Mouse (Mus musculus): ENCODE measurements around the gene Plxnc1. TPM values are rescaled to one million over a fixed set of nuclear protein-coding genes. Genes with fewer than 3 reads are reported as not detected.
A peak's percentile ranks its signal among the peaks of the same experiment; 100 is the strongest.

The Plxnc1 gene
- total RNA-seq, 2 experiments from 2014 or later = 58.4 to 67.3 TPM

DNA sequence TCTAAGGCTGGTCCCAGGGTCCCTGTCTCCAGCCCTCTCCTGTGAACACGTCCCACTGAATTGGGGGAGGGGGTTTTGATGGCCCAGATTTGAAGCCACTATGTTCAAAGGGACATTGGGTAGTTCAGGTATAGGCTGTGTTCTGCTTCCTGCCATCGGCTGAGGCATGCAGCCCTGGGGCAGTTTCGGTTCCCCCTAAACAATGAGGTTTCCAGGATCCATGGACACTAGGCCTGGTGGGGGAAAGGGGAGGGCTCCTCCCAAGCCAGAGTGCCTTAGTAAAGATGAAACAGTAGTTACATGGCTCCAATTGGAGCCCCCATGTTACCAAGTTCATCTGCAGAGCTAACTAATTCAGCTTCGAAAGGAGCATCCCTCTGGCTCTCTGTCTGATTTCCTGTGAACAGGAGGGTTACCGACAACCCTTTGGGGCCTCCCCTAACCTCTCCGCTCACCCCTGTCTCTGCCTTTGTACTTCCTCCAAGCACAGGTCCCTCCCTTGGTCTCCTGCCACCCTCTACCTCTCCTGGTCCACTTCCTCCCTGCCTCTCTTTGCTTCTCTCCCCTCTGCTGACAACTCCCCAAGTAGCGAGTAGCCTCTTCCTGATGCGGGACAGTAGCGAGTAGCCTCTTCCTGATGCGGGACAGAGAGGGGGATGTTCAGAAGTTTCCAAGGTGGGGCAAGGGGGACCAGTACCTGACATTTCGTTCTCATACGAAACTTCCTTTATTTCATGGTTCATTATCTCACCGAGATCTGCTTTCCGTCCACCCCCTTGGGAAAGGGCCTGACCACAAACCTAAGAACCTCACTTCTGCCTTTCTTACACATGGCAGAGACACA, 116.5 kb downstream of the Plxnc1 start:
- intact Hi-C loops (cut with DNase I) = no loop called here
- no peak for DNase-seq

DNA sequence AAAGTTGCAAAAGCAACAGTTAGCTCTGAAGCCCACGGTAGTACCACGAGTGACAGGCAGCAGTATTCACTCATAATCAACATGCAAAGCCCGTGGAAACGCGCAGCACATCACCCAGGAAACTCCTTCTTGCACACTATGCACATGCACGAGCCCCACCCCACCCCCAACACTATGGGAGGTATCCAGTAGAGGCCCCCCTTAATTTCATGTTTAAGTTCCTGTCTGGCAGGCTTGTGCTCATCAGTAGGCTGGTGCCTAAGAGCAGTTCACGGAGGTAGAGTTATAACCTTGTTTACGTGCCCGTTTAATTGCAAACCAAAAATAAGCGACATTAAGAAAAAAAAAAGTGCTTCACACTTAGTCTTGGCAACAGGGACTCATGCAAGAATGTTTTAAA, 117.3 kb downstream of the Plxnc1 start:
- intact Hi-C loops (cut with DNase I) = no loop called here
- DNase-seq = no peak

DNA sequence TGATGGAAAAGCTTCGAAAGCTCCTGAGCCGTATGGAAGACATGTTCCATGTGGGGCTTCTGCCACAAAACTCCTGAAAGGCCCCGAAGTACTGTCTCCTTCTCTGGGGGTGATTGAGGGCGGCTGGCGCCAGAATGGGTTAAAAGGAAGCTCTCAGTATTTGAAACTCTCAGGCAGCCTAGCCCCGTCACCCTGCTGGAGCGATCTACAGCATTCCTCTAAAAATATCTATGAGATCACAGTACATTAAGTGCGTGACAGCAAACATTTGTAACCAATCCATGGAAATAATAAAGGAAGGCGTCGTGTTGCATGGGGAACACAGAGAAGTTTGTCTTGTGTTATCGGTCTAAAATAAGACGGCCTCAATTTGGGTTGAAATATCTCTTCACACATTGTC, 118.2 kb downstream of the Plxnc1 start:
- intact Hi-C loops (cut with DNase I) = no loop called here
- DNase-seq = no peak

DNA sequence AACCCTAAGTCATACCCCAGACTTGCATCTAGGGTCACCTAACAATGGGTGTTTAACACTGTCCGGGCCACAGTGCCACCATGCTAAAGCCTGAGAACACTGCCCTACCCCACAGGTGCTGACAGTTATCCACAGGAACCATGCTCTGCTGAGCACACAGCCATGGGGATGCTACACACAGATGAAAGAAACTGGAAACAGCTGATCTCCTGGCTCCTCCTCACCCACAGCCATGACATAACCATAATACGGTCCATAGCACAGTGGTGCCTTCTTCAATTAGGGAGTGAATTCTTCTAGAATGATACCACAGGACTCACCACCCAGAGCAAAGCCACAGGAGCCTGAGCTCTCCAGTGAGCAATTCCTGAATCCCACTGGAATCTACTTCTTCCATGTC, 118.7 kb downstream of the Plxnc1 start:
- no peak for DNase-seq
- intact Hi-C loops (cut with DNase I) = no loop called here

DNA sequence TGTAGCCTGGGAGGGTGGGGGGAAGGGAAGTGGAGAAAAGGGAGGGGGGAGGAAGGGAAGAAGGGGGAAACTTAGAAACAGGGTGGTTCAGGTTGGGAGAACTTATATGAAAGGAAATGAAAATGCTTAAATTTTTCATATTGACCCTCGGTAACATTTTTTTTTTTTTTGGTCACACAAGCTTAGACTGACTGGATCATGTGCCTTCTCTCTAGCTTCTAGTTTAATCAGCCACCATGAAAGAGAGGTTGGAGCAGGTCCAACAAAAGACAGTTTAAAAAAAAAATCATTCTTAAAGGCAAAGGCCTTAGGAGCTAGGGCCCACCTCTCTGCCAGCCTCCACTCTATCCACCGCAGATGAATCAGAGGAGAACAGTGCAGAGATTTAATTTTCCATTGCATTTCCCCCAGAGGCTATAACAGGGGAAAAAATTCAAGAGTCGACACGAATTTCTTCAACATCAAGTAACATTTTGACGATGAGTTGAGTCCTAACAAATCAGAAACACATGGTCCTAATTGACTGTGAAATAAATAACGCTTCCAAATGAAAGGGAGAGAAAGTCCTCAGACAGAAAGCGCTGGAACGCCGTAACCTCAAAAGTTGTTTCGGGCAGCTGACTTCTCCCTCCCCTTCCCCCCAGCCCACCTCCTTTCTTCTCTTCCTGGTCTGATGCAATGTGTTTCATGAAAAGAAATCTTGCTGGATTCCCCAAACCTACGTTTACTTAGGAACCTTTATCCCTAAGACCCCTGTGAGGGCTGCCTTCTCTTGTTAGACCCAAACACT, 120.5 kb downstream of the Plxnc1 start:
- no peak for DNase-seq
- intact Hi-C loops (cut with DNase I) = no loop called here

DNA sequence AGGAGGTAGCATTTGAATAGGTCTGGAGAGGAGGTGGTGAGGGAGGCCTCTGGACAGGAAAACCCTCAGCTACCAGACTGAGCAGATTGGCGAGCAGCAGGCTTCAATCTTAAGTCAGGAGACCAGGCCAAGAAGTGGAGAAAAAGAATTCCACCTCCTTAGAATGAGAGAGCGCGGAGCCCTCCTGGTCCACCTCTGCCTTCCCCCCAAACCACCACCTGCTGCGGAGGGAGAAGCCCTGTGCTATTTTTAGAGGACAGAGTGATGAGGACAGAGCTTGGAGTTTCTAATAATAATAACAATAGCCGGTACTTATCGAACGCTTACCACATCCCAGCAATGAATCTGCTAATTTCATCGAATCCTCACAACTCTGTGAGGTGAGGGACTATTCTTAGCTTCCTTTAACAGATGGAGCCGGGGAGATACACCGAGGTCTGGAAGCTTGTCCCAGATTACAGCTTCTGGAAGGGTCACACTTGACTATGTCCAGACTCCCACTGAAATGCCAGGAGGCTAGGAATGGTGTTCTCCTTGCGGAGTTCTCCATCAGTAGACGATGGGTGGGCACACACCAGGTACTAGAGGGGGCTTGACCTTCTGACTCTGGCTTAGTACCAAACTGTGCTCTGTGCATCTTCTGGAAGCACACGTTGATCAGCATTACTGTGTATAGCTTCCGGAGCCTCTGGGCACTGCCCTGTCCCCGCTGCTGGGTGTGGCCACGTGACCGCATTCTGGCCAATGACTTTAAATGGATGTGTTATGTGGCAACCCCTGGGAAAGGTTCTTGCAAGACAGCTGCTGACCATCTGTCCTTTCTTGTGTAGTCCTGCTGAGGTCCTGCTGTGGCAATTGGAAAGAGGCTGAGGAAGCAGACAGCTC, 125.6 kb downstream of the Plxnc1 start:
- intact Hi-C loops (cut with DNase I) = no loop called here
- peak; percentile 27 for DNase-seq

DNA sequence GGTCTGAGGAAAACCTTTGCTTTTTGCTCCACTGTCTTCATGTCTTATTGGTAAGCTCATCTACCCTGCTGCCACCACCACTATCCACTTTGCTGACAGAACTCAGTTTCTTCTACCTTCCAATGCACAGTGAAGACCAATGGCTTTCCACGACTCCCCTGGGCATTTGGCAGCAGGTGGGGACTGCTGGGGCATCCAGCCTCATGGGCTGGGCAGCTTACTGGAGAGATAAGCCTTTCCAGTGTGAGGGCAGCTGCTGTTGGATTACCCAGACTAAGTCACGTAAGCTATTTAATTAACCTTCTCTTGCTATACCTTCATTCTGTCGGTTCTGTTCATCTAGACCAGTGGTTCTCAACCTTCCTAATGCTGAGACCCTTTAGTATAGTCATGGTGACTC, 126.5 kb downstream of the Plxnc1 start:
- intact Hi-C loops (cut with DNase I) = no loop called here
- DNase-seq = no peak

DNA sequence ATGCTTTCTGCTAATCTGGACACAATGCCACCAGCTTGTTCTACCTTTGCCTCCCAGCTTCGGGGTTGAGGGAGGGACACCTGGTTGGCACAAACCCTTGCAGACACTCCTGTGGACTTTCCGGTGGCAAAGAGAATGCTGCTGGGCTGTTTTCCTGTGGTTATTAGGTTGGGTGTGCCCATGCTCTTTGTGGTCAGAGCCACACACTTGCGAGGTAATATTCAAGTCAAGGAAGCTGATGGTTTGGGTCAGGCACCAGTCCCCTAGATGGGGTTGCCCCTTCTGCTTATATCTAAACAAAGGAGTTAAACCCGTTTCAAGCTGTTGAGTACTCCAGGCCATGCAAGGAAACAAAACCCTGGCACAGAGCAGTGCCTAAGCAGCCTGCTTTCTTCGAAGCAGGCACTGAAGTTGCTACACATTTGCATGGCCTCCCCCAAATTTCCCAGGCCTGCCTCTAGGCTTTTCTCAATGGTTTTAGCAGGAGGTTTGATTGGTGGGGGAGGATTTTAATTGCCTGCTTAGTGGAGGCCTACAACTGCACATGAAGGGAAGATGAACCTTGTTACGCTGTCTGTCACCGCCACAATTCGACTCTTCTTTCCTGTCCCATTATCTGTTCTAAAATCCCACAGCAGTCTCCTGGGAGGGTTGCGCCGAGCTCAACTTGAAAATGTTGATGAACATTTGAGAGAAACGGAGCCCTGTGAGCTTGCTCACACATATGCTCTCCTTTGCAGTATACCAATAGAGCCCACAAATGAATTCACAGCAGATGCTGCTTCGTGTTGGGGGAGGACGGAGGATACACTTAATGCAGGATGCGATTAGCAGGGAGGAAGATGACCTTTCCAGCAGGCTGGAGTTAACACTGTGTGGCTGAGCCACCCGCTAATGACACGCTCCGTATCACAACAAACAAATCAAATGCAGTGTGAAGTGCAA, 132.5 kb downstream of the Plxnc1 start:
- DNase-seq = no peak
- intact Hi-C loops (cut with DNase I) = no loop called here

DNA sequence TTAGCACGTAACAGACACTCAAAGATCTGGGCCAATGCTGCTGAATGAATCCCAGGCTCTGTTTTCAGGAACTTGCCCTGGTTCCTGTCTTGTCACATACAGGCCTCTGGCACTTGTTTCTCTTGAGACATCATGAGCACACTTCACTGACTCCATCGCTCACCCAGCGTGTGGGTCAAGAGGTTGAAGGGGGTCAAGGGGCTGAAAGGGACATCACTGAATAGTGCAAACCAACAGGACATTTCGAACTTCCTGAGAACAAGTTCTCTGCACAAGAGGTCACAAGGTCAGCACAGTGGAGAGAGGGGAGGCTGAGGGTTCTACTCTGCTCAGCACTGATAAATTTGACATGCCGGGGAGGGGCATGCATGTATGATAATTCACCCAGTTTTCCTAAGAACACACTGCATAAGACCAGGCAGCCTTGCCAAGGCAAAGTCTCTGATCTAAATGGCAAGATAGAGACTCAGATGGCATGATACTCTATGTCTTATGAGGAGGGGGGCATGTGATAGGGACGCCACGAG, 134.6 kb downstream of the Plxnc1 start:
- no peak for DNase-seq
- intact Hi-C loops (cut with DNase I) = loop anchor here (10.0 kb wide), 2 partner anchors 135 to 185 kb away; partner anchors contain the start of gene Plxnc1

DNA sequence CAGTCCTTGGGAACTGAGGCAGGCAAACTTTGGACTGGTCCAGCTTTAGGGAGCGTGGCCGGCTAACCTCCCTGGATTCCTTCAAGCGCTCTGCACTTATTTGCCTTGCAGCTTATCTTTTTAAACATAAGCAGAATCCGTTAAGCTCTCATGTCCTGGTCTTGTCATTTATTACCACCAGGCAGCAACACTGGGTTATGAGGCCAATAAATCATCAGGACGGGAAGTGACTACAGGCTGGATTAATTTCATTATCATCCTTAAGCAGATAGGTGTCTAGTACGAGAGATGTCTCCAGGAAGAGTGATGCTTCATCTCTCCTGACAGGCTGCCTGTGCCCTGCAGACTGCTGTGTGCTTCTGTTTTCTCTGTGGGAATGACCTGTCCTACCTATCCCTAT, 136.4 kb downstream of the Plxnc1 start:
- no peak for DNase-seq
- intact Hi-C loops (cut with DNase I) = loop anchor here (10.0 kb wide), 2 partner anchors 137 to 183 kb away; partner anchors contain the start of gene Plxnc1

DNA sequence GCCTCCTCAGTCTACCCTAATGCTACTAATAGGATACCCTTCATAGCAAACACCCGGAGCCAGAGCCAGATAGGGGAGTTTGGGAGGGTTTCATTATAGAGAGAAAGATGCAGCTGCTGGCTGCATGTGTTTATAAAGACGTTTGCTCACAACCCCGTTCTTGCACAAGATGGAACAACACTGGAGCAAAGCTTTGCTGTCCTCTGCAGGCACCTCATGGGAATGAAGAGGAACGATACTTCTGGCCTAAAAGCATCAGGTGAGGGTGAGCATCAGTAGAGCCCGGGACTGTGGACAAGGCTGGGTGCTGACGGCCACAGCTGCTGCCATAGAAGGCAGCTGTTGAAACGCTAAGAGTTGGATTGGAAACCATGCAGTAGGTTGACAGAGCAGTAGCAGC, 137.3 kb downstream of the Plxnc1 start:
- intact Hi-C loops (cut with DNase I) = loop anchor here (10.0 kb wide), 2 partner anchors 137 to 183 kb away; partner anchors contain the start of gene Plxnc1

DNA sequence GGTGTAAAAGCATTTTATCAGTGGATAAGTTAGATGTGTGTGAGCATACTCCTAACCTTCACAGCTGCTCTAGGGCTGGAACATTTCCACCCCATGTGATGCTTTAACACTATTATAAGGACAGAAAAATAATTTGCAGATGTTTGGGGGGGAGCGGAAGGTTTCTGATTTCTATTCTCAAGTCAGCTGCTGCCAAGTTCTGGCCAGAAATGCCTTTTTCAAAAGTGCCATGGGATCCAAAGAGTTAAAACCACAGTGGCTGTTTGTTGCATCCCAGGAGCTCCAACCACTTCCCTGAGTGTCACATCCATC, 139.8 kb downstream of the Plxnc1 start:
- no peak for DNase-seq
- intact Hi-C loops (cut with DNase I) = loop anchor here (10.0 kb wide), 2 partner anchors 140 to 180 kb away; partner anchors contain the start of gene Plxnc1

More for the DNA sequence above, 137.3 kb downstream of the Plxnc1 start:
- no peak for DNase-seq

DNA sequence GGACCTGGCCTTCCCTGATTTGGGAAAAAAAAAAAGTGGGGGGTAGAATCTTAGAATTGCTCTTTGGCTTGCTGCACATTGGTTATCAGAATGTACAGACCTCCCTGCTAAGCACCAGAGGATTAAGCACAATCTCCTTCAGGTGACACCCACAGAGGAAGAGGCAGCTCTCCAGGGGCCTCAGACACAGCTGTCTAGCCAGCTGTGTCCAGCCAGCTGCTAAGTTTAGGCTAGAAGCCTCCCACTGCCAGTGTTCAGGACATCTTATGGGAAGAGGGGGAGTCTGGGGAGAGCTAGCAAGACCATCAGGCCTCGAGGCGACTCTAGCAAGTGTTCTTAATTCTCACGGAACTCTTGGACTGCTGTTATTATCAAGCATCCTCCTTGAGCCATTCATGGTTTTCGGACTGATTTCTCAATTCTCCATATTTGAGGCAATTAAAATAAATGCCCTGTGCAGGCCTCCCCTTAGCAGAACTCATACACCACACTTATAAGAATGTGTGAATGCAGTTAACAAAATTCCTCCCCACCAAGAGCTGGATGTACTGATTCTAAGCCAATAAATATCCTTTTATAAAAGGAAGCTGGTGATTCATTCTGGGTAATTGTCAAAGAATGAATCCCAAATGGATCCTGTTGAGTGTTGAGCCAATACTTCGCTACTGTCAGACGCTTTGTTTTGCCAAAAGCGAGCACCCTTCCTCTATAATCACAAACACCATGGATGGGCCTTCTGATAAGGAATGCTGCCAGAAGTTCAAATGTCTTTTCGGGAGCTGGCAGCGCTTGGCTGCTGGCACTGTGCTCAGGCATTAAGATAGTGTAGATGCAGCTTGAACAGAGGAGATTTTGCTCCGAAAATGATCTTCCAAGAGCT, 140.4 kb downstream of the Plxnc1 start:
- intact Hi-C loops (cut with DNase I) = loop anchor here (10.0 kb wide), 2 partner anchors 141 to 179 kb away; partner anchors contain the start of gene Plxnc1
- no peak for DNase-seq

DNA sequence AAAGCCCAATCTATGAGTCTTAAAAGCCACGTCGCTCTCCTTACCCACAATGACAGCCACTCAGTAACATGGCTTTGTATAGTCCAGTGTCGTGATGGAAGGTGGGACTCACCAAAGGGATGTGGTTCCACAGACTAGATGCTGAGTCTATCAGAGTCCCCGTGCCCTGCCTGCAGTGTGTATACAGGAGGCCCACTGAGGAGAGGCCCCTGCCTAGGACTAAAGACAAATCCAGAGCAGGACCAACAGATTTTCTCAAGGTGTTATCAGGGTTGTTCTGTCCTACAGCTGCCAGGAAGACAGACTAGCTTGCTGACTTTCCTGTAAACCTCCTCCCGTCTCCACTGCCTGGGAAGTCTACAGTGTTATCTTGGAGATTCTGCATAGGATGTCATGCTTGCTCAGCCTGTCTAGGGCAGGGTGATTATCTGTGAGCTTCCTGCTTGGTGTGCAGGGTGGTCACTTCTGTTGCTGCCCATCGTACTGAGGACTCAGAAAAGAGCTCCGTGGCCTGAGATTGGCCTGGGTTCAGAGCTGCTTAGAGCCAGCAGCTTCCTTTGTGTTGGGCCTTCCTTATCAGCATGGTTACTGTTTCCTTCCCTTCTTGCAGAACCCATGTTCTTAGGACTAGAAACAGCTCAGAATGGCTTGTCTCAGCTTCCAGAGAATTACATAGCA, 143.8 kb downstream of the Plxnc1 start:
- no peak for DNase-seq
- intact Hi-C loops (cut with DNase I) = loop anchor here (10.0 kb wide), 2 partner anchors 144 to 176 kb away; partner anchors contain the start of gene Plxnc1

DNA sequence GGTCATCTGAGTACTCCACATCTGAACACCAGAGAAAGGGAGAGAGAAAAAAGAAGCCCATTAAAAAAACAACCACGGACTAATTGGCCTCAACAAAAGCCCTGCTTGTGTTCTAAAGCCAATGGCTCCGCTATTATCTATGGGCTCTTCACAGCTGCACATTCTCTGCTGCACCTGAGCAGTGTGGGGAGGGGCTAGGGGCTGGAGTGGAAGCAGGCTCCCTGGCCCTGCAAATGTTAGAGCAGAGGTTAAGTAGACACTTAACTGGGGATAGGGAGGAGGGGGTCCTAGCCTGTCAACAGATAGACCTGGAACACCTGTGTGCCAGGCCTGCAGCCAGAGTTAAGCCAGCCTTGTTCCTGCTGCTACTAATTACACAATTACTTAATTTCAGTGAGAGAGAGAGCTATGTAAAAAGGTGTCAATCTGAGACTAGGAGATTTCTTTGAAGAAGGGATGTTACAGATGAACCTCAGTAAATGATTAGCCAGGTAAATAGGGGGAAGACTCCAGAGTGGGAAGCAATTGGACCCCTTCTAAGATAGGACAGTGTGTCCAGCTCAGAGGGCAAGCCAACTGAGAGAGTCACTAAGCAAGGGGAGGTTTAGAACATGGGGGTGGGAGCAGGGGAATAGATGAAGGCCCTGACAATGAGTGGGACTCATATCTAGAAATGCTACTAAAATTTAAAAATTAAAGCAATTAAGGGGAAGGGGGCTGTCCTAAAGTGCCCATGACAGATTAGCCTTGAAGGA, 145.0 kb downstream of the Plxnc1 start:
- intact Hi-C loops (cut with DNase I) = loop anchor here (10.0 kb wide), 2 partner anchors 145 to 175 kb away; partner anchors contain the start of gene Plxnc1
- no peak for DNase-seq

DNA sequence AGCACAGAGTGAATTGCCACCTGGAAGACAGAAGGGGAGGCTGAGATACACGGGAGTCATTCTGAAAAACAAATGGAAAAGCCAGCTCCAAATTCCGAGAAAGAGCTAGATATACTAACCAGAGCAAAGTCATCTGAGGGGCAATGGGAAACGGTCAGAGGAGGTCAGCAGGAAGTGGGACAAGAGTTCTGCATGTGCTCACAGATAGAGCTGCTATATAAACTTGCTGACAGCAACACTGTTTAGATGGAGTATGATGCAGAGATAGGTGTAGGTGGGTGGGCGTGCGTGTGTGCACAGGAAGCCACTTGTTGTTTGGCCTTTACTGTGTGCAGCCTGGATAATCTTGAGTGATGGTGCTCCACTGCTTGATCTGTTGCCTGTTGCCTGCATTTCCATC, 146.5 kb downstream of the Plxnc1 start:
- intact Hi-C loops (cut with DNase I) = no loop called here
- DNase-seq = no peak

DNA sequence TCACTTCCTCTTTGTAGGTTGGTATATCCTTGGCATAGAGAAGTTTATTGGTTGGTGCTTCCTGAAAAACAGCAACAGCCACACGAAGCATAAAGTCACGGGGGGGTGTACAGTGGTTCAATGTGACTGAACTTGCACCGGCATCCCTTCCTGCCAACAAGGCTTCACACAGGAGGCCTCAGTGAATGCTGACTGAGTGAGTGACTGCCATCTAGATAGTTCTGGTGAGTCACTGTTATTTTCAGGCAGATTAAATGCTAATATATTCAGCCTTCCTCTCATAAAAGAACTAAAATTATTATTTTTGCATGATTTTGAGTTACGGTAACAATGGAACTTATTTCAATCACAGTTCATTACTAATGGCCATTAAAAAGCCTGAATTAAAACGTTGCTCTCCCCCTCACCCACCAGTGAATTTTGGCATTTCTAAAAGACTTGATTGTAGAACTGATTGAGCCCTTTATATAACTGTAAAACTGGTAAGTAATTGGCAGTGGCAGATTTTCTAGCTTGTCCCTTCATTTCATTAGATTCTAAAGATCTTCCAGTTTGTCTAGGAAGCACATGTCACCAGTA, 149.9 kb downstream of the Plxnc1 start:
- intact Hi-C loops (cut with DNase I) = no loop called here
- DNase-seq = no peak
